In genomic region chr1:69542546-69542945, GRCm38 (mm10) we compare ENCODE assay signal across 12 mouse cellular contexts.
"Had no signal": no experiment of that assay in that cellular context is flagged by ENCODE, and none has a peak within 500 bp of the region (broad histone marks: within the 10 kb centered on the region; RNA-seq: fewer than 3 reads in every experiment).

No protein-coding gene starts in this region.

- H3K9me3 ChIP-seq: limb, embryonic 12.5 days; lung, embryonic 15.5 days; midbrain, embryonic 13.5 days had no signal

- H3K27me3 ChIP-seq: limb, embryonic 12.5 days; lung, embryonic 15.5 days; midbrain, embryonic 13.5 days had no signal

- H3K27ac ChIP-seq: layer of hippocampus, adult 2 months; limb, embryonic 12.5 days; lung, embryonic 15.5 days; macrophage; midbrain, embryonic 13.5 days had no signal

- ATAC-seq: midbrain, embryonic 13.5 days had no signal

- DNase-seq: kidney, adult 18-20 months; kidney, postnatal 10 days; kidney, postnatal 4 days; lung, postnatal 14 days; right cerebral cortex, adult 18-20 months; right cerebral cortex, postnatal 25 days; thymus, postnatal 14 days had no signal

- H3K4me3 ChIP-seq: layer of hippocampus, adult 2 months; limb, embryonic 12.5 days; lung, embryonic 15.5 days; midbrain, embryonic 13.5 days had no signal

- H3K9ac ChIP-seq: limb, embryonic 12.5 days; lung, embryonic 15.5 days; midbrain, embryonic 13.5 days had no signal

- H3K4me2 ChIP-seq: limb, embryonic 12.5 days; lung, embryonic 15.5 days; midbrain, embryonic 13.5 days had no signal

- H3K36me3 ChIP-seq: lung, embryonic 15.5 days had no signal

- H3K4me1 ChIP-seq: lung, embryonic 15.5 days had no signal
